Mouse (Mus musculus) lung, postnatal 25 days (tissue): ENCODE data around the gene Rps27rt.
"Not testable (repeated sequence)": the region's sequence is repeated elsewhere in the genome, so short reads cannot be mapped to it uniquely, and the experiment has no call there.

Experiments
- DNase-seq: peaks from one replicate; pipeline ENCODE4 v3.0.0; 2022; ENCODE audit warnings: low spot score

The Rps27rt gene

GRCm38 (mm10) chr9:114985741-114986140 is 3.2 kb upstream of the Rps27rt start:
- DNase-seq, result no peak

GRCm38 (mm10) chr9:114979969-114980368 is 2.6 kb downstream of the Rps27rt start:
- DNase-seq, result no peak

- peak; percentile 89 for DNase-seq
Observed at GRCm38 (mm10) chr9:114978281-114979111, 4.0 kb downstream of the Rps27rt start, which contains the start of gene Osbpl10. TSS of gene Osbpl10 (plus strand) at chr9:114978569.

GRCm38 (mm10) chr9:114977461-114978280 is 4.9 kb downstream of the Rps27rt start:
- DNase-seq, result peak; percentile 16

- DNase-seq, result not testable (repeated sequence)
Observed at GRCm38 (mm10) chr9:114966286-114966685, 16.3 kb downstream of the Rps27rt start.

- DNase-seq, result no peak
Observed at GRCm38 (mm10) chr9:114964093-114964492, 18.4 kb downstream of the Rps27rt start.

- DNase-seq, result no peak
Observed at GRCm38 (mm10) chr9:114960844-114961243, 21.7 kb downstream of the Rps27rt start.

- DNase-seq, result no peak
Observed at GRCm38 (mm10) chr9:114960043-114960789, 22.3 kb downstream of the Rps27rt start.

- DNase-seq, result peak; percentile 59
Observed at GRCm38 (mm10) chr9:114956945-114957344, 25.6 kb downstream of the Rps27rt start.

- DNase-seq, result no peak
Observed at GRCm38 (mm10) chr9:114955340-114955739, 27.2 kb downstream of the Rps27rt start.

- DNase-seq, result no peak
Observed at GRCm38 (mm10) chr9:114952866-114953265, 29.7 kb downstream of the Rps27rt start.

- no peak for DNase-seq
Observed at GRCm38 (mm10) chr9:114948395-114948794, 34.1 kb downstream of the Rps27rt start.

- DNase-seq, result no peak
Observed at GRCm38 (mm10) chr9:114945576-114945975, 37.0 kb downstream of the Rps27rt start.

GRCm38 (mm10) chr9:114944642-114945041 is 37.9 kb downstream of the Rps27rt start:
- no peak for DNase-seq

GRCm38 (mm10) chr9:114936687-114937086 is 45.9 kb downstream of the Rps27rt start:
- no peak for DNase-seq

GRCm38 (mm10) chr9:114935321-114935720 is 47.2 kb downstream of the Rps27rt start:
- DNase-seq, result no peak

- DNase-seq, result no peak
Observed at GRCm38 (mm10) chr9:114934231-114934630, 48.3 kb downstream of the Rps27rt start.

GRCm38 (mm10) chr9:114933723-114934171 is 48.8 kb downstream of the Rps27rt start, which contains the start of gene Gpd1l:
TSS of gene Gpd1l (minus strand) at chr9:114933987.
- DNase-seq, result peak; percentile 99

GRCm38 (mm10) chr9:114933037-114933722 is 49.4 kb downstream of the Rps27rt start:
- DNase-seq, result no peak

- DNase-seq, result no peak
Observed at GRCm38 (mm10) chr9:114932607-114933006, 49.9 kb downstream of the Rps27rt start.
